Mouse (Mus musculus) mature B cell (primary cell): ENCODE results near the gene Pgm2.

Experiments used
- in situ Hi-C: fragments of 300-500 bp; cut with MboI; formaldehyde crosslinking; loops from 2 replicates; pipeline ENCODE4 v1.14.3; 2019

Gene Pgm2

DNA sequence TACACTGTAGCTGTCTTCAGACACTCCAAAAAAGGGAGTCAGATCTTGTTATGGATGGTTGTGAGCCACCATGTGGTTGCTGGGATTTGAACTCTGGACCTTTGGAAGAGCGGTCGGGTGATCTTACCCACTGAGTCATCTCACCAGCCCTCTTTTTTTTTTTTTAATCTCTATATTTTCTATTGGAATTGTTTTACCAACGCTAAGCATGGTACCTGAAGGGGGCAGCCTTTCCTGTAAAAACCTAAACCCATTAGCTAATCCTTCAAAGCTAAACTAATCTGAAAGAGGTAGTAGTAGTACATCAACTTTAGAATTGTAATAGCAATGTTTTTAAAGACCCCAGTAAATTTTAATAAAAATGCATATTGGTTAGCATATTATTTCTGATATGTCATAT lies 17.2 kb upstream of the Pgm2 start:
- in situ Hi-C loops = no loop called here

- in situ Hi-C loops = no loop called here
Measured at GRCm38 (mm10) chr5:64077353-64077752, 15.4 kb upstream of the Pgm2 start.

- in situ Hi-C loops = no loop called here
Measured at GRCm38 (mm10) chr5:64078740-64079461, 13.8 kb upstream of the Pgm2 start.

DNA sequence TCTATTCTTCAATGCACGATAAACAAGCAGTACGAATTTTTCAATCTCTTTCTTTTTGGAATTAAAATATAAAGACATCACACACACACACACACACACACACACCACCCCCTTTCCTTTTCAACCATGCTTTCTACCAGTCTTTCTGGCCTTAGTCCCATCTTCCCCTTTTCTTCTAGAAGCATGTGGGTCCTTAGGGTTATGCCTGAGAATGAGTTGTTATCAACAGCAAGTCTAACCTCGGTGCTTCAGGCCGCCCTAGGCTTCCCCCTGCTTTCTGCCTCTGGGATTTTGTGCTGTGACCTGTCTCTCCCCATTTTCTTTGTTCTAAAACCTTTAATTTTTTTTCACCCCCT lies 13.3 kb upstream of the Pgm2 start:
- in situ Hi-C loops = no loop called here

- in situ Hi-C loops = no loop called here
Measured at GRCm38 (mm10) chr5:64083447-64084359, 9.0 kb upstream of the Pgm2 start.

- in situ Hi-C loops = no loop called here
Measured at GRCm38 (mm10) chr5:64085405-64085804, 7.3 kb upstream of the Pgm2 start.

GRCm38 (mm10) chr5:64088740-64089139 lies 4.0 kb upstream of the Pgm2 start:
- in situ Hi-C loops = no loop called here

GRCm38 (mm10) chr5:64093349-64093871 lies 660 bp downstream of the Pgm2 start:
- in situ Hi-C loops = no loop called here

GRCm38 (mm10) chr5:64095342-64095993 lies 2.7 kb downstream of the Pgm2 start:
- in situ Hi-C loops = no loop called here

DNA sequence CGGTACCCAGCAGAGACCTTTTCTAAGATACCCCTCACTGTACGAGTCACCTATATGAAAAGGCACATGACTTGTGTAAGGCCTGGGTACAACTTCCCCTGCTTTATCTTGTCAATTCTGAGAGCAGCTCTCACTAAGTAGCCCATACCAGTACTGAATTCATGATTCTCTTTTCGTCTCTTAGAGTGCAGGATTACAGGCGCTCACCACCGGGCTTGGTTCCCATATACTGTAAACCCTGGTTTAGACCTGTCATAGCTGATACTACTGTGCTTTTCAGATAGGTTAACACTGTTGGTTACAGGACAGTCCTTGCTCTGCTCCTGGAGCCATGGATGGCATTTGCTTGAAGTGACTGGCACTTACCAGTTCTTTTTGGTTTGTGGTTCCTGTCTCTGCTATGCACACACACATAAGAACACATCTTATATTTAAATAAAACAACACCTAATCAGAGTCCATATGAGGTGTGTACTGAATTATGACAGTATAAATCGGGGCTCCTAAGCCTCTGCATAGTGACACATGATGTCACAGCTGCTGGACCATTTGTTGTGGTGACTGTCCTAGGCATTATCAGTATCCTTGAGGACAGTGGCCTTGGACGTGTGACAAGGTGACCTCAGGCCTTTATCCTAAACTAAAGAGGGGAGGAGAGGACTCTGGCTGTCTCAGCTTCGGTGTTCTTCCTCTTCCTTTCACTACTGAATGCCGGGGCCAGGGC lies 9.4 kb downstream of the Pgm2 start:
- in situ Hi-C loops = no loop called here

- in situ Hi-C loops = no loop called here
Measured at GRCm38 (mm10) chr5:64102717-64103075, 9.9 kb downstream of the Pgm2 start.

- in situ Hi-C loops = no loop called here
Measured at GRCm38 (mm10) chr5:64107596-64108289, 15.0 kb downstream of the Pgm2 start.

DNA sequence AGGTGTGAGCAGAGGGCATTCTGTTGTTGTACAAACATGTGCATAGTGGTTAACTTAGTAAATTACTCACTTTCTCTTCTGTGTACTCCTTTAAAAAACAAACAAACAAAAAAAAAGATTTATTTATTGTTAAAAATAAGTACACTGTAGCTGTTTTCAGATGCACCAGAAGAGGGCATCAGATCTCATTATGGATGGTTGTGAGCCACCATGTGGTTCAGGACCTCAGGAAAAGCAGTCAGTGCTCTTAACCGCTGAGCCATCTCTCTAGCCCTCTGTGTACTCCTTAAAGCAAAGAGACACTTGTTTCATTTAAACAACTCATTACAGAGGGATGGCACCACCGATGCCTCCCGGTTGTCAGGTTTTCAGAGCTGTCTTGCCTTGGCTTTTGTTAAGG lies 16.5 kb downstream of the Pgm2 start:
- in situ Hi-C loops = no loop called here

GRCm38 (mm10) chr5:64112360-64112759 lies 19.6 kb downstream of the Pgm2 start:
- in situ Hi-C loops = loop anchor here (10.0 kb wide), 1 partner anchor 152 kb away; no protein-coding TSS in a partner anchor

DNA sequence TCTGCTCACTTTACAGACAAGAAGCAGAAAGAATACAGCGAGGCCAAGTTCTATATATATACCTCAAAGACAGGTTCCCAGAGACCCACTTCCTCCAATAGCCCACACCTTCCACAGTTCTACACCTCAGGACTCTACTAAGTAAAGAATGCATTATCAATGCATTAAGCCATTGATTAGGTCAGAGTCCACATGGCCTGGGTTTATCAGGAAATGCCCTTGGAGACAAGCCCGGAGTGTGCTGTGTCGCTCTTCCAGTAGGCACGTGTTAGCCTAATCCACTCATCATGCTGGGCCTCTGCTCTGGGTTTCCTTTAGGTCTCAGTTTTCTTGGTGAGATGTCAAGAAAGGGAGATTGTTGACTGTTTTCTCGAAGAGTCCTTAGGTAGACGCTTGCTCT lies 21.5 kb downstream of the Pgm2 start:
- in situ Hi-C loops = loop anchor here (10.0 kb wide), 1 partner anchor 151 kb away; no protein-coding TSS in a partner anchor

DNA sequence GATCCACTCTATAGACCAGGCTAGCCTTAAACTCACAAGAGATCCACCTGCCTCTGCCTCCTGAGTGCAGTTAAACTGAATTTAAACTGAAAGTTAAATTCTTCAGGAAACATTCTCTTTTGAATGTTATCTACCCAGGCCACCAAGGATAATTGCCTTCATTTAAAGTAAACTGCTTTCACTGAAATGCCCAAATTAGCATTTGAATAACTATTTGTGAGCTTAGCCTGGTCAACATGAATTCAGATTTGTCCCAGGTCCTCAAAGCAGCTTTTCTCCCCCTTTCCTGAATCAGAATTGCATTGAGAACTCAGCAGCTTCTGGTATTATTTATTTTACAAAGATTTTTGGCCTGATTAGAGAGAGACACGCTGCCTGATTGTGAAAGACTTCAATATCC lies 24.4 kb downstream of the Pgm2 start:
- in situ Hi-C loops = loop anchor here (10.0 kb wide), 1 partner anchor 148 kb away; no protein-coding TSS in a partner anchor

- in situ Hi-C loops = no loop called here
Measured at GRCm38 (mm10) chr5:64125783-64126182, 33.0 kb downstream of the Pgm2 start.

GRCm38 (mm10) chr5:64131550-64131949 lies 38.8 kb downstream of the Pgm2 start:
- in situ Hi-C loops = no loop called here

DNA sequence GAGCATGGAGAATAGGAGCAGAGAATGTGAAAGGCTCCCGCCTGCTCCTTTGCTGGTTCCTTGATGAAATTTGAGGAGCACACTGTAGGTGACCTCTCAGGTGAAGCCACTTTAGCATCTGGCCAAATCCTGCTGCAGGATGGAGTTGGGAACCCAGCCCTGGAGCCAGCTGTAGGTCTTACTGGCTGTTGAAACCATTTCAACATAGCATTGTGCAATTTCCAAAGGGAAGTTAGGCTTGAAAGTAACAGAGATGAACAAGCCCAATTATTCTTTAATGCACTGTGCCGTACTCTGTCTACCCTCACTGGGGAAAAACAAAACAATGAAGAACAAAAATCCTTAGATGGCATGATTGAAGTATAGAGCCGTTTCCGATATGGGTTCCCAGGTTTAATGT lies 41.2 kb downstream of the Pgm2 start:
- in situ Hi-C loops = no loop called here

GRCm38 (mm10) chr5:64136325-64136724 lies 43.6 kb downstream of the Pgm2 start:
- in situ Hi-C loops = no loop called here

DNA sequence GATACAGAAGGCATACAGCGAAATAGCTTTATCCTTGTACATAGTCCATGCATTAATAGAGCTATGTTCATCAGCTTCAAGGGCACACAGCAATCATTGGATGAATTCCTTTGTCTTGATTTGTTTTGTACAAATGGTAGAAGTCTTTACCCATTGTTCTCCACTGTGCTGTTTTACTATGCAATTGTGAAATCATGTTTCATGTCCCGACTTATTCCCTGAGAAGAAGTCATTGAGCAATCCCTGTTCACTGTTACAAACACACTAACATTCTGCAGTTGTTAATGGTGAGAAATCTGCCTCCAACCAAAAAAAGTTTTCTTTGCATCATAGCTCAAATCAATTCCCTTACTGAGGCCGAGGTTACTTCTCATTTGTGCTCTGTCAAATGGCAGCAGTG lies 47.5 kb downstream of the Pgm2 start:
- in situ Hi-C loops = no loop called here
